Mouse (Mus musculus): ENCODE measurements around the gene Tmem120b.

DNA sequence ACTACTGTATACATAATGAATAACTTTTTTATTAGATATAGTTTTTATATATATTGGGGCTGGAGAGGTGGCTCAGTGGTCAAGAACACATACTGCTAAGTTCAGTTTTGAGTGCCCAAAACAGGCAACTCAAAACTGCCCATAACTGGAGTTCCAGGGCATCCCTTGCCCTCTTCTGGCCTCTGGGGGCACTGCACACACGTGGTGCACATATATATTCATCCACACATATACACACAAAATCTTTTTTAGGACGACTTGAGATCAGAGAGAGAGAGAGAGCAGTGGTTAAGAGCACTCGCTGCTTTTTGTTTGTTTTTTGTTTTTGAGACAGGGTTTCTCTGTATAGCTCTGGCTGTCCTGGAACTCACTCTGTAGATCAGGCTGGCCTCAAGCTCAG lies 36.9 kb upstream of the Tmem120b start:
- TF ChIP-seq POLR2A (IDR thresholded peaks at IDR 0.05; ENCODE audit: borderline replicate concordance, control insufficient read depth, low read depth, low read length) (no peak), CTCF (IDR thresholded peaks at IDR 0.05; ENCODE audit: control insufficient read depth, insufficient read depth, low read length) (0 out of 2 replicates have a peak, but pooled peaks have one; percentile 9)
